Mouse (Mus musculus) cerebellum, adult 11 months (tissue): Measurements from ENCODE around the gene Osbpl10.

ENCODE experiments used
- DNase-seq: peaks from one replicate; pipeline ENCODE4 v3.0.0; 2022

The Osbpl10 gene

DNA sequence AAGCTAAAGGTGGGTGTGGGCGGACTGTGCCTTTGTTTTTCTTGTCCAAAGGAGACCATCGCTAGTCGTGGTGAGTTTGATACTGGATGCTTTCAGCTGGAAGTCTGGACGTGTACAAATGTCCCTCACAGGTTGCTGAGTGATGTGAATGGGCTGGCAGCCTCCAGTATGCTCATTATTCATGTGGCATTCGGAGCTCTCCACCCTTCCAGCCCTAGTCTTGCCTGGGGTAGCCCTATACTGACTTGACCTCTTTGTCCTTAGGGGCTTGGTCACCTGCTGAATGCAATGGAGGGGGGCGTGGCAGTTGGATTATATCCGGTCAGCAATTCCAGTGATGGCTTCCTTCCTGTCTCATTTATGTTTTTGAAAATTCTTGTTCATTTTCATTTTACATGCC is 56.4 kb downstream of the Osbpl10 start:
- no peak for DNase-seq

DNA sequence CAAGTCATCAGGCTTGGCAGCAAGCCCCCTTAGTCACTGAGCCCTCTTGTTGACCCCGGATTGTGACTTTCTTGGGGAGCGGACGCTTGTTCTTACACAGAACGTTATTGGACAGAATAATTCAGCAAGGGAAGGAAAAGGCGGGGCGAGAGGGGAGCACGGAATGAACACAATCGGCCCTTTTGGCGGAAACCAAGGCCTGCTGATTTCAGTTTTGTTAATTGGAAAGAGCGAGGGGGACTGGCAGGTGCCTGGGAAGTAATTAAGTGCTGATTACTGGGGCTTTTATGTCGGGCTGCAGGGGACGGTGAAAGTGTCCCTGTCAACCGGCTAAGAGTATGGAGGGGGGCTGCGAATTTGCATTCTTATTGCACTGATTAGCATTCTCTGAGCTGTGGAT is 59.8 kb downstream of the Osbpl10 start:
- no peak for DNase-seq

- no peak for DNase-seq
Measured at GRCm38 (mm10) chr9:115038686-115039085, 60.3 kb downstream of the Osbpl10 start.

DNA sequence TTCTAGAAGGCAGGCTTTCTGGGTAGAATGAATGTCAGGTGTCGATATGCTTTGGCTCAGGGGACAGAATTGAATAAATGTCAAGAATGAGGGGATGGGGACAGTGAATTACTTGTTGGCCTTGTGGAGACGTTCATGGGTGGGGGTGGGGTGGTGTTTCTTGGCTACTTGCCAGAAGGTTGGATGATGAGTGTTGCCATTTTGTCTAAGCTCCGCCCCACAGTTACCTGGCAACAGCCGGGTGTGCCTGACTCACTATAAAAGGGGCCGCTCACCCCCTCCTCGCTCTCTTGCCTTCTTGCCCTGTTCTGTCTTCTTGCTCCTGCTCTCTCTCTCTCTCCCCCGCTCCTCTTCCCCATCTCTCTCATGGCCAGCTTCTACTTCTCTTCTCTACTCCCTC is 60.9 kb downstream of the Osbpl10 start:
- DNase-seq = no peak

GRCm38 (mm10) chr9:115042571-115042970 is 64.2 kb downstream of the Osbpl10 start:
- no peak for DNase-seq

- no peak for DNase-seq
Measured at GRCm38 (mm10) chr9:115042971-115043706, 64.8 kb downstream of the Osbpl10 start.

DNA sequence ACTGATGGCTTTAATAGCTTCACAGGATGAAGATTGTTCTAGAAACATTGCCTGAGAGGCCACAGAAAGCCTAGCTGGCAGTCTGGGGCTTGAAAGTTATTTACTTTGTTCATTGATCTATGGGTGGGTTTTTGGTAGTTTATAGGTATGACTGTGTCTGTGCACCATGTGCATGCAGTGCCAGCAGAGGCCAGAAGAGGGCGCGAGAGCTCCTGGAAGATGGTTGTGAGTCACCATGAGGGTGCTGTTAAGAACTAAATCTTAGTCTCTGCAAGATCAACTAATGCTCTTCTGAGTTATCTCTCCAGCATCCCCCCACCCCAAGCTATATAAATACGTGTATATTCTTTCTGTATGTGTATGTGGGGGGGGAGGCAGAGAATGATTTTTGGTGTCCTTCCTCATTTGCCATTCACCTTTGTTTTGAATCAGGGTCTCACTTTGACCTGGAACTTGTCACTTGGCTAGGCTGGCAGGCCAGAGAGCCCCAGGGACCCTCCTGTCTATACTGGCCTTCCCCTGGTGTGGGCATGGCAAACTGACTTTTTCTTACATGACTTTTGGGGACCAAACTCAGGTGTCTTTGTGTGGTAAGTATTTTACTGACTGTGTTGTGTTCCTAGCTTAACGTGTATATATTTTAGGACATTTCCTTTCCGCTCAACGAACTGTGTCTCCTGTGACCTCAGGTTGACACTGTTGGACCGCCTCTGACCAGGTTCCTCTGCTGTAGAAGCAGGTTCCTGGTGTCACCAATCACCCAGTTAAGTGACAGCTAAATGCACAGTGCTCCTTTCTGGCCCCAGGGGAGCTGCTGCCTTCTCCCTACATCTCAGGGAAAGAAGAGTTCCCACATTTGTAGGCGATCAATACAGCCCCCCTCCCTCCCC is 65.8 kb downstream of the Osbpl10 start:
- no peak for DNase-seq

DNA sequence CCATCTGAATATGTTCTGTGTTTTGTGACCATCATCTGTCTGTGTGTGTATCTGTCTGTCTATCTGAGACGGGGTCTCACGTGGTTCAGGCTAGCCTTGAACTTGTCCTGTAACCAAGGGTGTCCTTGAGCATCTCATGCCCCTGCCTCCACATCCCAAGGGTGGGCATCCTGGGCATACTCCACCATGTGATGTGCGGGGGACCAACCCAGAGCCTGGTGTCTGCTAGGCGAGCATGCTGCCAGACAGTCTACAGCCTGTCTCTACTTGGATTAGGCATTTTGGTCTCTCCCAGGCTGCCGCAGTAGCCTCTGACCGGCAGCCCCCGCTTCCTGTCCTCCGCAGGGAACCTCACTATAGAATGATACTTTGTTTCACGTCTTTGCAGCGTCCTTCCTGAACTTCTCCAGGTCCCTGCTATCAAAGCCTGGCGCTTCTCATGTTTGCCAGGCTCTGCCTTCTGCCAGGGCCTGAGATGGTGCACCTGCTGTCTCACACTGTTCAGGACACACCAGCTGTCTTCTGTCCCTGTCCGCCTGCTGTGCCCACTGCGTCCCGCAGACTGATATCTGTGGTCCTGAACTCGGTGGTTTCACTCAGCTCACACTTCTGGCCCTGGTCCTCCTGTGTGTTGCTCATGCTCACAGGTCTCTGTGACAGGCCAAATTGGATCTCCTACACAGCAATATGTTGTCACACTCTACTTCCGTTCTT is 66.9 kb downstream of the Osbpl10 start:
- DNase-seq = peak; percentile 35

DNA sequence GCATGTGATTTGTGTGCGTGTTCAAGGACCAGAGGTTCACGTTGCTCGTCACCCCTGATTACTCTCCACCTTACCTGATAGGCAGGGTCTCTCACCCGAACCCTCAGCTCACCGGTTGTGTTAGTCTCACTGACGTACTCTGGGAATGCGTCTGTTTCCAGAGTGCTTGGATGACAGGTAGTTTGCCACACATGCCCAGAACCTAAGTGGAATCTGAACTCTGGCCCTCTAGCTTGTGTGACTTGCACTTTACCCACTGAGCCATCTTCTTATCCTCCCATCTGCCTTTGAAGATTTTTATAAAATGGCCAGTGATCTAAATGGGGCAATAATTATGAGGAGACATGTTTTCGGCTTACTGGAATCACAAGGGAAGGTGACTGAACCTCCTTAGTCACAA is 68.3 kb downstream of the Osbpl10 start:
- no peak for DNase-seq

GRCm38 (mm10) chr9:115048340-115048739 is 70.0 kb downstream of the Osbpl10 start:
- no peak for DNase-seq

- no peak for DNase-seq
Measured at GRCm38 (mm10) chr9:115048861-115049260, 70.5 kb downstream of the Osbpl10 start.

DNA sequence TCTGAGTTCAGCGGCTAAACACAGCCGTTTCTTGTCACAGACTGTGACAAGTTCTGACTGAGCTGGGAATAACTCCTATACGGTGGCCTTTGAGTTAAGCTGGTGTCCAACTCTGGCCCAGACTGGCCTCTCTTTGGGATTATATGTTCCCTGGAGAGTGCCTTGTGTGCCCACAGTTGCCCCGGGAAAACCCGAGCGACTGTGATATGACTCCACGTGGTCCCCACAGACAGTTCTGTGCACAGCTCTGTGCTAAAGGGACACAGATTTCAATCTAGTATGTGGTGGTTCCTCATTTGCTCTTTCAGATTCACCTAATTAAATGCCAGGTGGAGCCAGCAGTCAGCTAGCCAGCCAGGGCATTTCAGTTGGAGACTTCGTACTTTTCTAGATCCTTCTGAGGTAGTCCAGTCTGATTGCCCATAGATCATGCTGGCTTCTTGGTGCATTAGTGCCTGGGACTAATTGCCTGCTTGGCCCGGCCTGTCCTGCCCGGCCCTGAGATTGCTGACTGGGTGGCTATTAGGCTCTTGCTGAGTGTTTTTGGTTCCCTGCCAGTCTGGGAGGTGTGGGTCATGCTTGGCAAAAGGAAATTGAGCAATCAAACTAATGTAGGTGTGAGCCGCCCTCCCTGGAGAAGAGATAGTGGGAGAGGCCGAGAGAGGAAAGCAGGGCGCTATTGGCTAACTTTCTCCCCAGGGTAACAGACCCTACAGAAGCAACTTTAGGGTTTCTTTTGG is 71.8 kb downstream of the Osbpl10 start:
- no peak for DNase-seq

DNA sequence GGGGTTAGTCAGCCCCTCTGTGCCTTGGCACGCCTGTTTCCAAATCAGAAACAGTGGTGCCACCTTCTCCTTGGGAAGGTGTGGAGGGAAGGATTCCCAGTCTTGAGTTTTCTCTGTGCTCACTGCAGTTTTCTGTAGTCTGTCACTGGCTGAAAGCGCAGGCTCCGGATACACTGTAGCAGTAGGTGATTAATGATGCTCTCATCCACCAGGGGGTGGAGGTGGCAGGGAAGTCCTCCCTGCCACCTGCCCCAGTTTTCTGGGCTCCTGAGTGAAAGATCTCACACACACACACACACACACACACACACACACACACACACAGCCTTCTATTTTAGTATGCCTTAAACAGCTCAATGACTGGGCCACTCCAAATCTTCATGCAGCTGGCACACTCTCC is 73.6 kb downstream of the Osbpl10 start:
- no peak for DNase-seq

- no peak for DNase-seq
Measured at GRCm38 (mm10) chr9:115053779-115054178, 75.4 kb downstream of the Osbpl10 start.

DNA sequence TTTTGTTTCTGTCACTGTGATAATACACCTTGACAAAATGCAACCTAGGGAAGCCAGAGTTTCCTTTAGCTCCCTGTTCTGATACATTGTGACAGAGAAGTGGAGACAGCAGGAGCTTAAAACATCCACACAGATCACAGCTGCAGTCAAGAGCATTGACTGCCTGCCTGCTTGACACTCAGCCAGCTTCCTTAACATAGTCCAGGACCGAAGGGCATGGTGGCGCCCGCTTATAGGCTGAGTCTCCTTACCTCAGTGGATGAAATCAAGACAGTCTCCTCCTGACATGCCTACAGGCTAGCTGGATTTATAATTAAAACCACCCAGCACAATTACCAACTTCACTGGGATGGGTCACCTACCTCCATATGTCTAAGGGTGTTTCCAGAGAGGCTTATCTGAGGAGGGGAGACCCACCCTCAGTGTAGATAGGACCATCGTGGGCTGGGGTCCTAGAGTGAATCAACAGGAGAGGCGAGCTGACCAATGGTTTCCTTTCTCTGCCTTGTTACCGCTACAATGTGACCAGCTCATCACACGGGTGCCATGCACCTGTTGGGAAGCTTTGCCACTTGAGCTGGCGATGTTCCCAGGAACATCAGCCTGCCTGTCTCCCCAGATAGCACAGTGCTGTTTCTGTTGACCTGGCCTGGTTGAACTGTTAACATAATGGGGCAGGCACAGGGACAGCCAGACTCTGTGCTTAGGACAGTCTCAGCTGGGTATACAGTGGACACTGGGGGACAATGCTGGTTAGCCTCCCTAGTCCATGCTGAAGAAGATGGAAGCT is 76.9 kb downstream of the Osbpl10 start:
- no peak for DNase-seq

DNA sequence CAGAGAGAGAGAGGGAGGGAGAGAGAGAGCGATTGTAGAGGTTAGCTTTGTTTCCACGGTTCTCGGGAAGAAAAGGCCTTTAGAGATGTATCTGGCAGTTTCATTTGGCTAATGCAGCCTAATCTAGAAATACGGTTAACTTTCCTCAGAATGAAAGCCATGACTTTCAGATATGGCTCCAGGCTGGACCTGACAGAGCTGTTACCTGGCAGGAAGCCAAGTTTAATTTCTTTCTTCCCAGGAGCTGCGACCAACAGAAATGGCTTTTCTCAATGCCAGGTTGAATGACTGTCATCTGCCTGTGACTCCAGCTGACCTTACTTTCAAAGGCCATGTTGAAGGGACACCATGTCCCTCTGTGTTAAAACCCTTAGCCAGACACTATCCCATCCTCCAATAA is 80.4 kb downstream of the Osbpl10 start:
- DNase-seq = no peak

- DNase-seq = no peak
Measured at GRCm38 (mm10) chr9:115064834-115065233, 86.5 kb downstream of the Osbpl10 start.

DNA sequence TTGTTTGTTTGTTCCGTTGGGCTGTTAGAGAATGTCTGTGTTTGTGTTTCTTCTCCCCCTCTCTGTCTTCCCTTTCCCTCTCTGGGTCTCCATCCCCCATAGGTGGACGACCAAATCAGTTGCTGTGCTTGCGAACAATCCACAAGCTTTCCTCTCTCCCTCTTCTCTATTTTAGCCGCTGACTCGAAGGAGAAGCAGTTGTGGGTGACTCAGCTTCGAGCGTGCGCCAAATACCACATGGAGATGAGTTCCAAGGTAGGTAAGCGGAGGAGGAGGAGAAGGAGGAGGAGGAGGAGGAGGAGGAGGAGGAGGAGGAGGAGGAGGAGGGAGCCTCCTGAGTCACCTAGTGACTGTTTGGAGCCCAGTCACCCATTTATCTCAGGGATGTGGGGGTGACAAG is 88.7 kb downstream of the Osbpl10 start:
- DNase-seq = no peak

- no peak for DNase-seq
Measured at GRCm38 (mm10) chr9:115075191-115075590, 96.8 kb downstream of the Osbpl10 start.

GRCm38 (mm10) chr9:115088295-115088993 is 110.1 kb downstream of the Osbpl10 start:
- peak; percentile 46 for DNase-seq

DNA sequence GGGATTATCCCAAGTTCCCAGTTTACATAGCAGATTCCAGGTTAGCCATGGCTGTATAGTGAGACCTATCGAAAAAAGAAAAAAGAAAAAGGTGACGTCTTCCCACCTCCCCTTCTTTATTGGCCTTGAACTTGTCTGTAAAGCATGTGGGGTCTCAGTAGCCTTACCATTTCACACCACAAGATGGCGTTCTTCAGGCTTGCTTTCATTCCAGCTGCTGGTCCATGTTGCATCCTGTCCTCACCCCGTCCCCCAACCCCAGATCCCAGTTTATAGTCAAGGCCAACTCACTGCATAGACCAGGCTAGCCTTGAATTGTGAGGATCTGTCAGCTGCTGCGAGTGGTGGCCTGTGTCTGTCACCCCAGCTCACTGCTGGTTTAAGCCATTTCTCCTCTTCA is 111.3 kb downstream of the Osbpl10 start:
- no peak for DNase-seq
